Mouse (Mus musculus): ENCODE measurements around the gene Zfp69.

- TF ChIP-seq EP300 (IDR thresholded peaks at IDR 0.05; ENCODE audit: insufficient read depth, low read depth, low read length) (no peak), POLR2A (IDR thresholded peaks at IDR 0.05; ENCODE audit: insufficient read depth, low read length) (no peak), CTCF (IDR thresholded peaks at IDR 0.05; ENCODE audit: low read depth, low read length) (no peak)
These were observed 37.0 kb downstream of the Zfp69 start for GRCm38 (mm10) chr4:120914501-120914900.

Data from ES-Bruce4 (cell line).